Mouse (Mus musculus): ENCODE results near the gene M6pr. TPM values are rescaled to one million over a fixed set of nuclear protein-coding genes. Genes with fewer than 3 reads are reported as not detected.

The M6pr gene
- total RNA-seq, 2 experiments from 2014 or later, result 46.4 to 47.0 TPM

- peak; percentile 19 to 45 for DNase-seq (ENCODE audit: low spot score in 2 of 2)
These were observed 11.0 kb upstream of the M6pr start for GRCm38 (mm10) chr6:122297279-122298222.

GRCm38 (mm10) chr6:122298223-122298609 lies 10.3 kb upstream of the M6pr start:
- no peak for DNase-seq (ENCODE audit: low spot score in 2 of 2)

- DNase-seq (ENCODE audit: low spot score in 2 of 2), result no peak
These were observed 8.8 kb upstream of the M6pr start for GRCm38 (mm10) chr6:122299621-122300133.

- no peak for DNase-seq (ENCODE audit: low spot score in 2 of 2)
These were observed 6.4 kb upstream of the M6pr start for GRCm38 (mm10) chr6:122302121-122302520.

GRCm38 (mm10) chr6:122302661-122303060 lies 5.9 kb upstream of the M6pr start:
- no peak for DNase-seq (ENCODE audit: low spot score in 2 of 2)

GRCm38 (mm10) chr6:122303526-122303925 lies 5.0 kb upstream of the M6pr start:
- DNase-seq (ENCODE audit: low spot score in 2 of 2), result no peak

- peak; percentile 87 to 90 for DNase-seq (ENCODE audit: low spot score in 2 of 2)
These were observed 4.2 kb upstream of the M6pr start for GRCm38 (mm10) chr6:122304355-122304754.

- DNase-seq (ENCODE audit: low spot score in 2 of 2), result no peak
These were observed 3.5 kb upstream of the M6pr start for GRCm38 (mm10) chr6:122304790-122305555.

GRCm38 (mm10) chr6:122306707-122307106 lies 1.8 kb upstream of the M6pr start:
- no peak for DNase-seq (ENCODE audit: low spot score in 2 of 2)

GRCm38 (mm10) chr6:122308136-122308504 lies 400 bp upstream of the M6pr start:
- DNase-seq (ENCODE audit: low spot score in 2 of 2), result no peak

- DNase-seq (ENCODE audit: low spot score in 2 of 2), result no peak
These were observed 983 bp downstream of the M6pr start for GRCm38 (mm10) chr6:122309446-122309960.

- no peak for DNase-seq (ENCODE audit: low spot score in 2 of 2)
These were observed 1.8 kb downstream of the M6pr start for GRCm38 (mm10) chr6:122310187-122310820.

GRCm38 (mm10) chr6:122318726-122319125 lies 10.2 kb downstream of the M6pr start:
- no peak for DNase-seq (ENCODE audit: low spot score in 2 of 2)

GRCm38 (mm10) chr6:122325361-122325975 lies 16.9 kb downstream of the M6pr start:
- no peak for DNase-seq (ENCODE audit: low spot score in 2 of 2)

- no peak for DNase-seq (ENCODE audit: low spot score in 2 of 2)
These were observed 24.6 kb downstream of the M6pr start for GRCm38 (mm10) chr6:122333081-122333612.

- no peak for DNase-seq (ENCODE audit: low spot score in 2 of 2)
These were observed 26.3 kb downstream of the M6pr start for GRCm38 (mm10) chr6:122334786-122335340.

GRCm38 (mm10) chr6:122337546-122337945 lies 29.0 kb downstream of the M6pr start:
- DNase-seq (ENCODE audit: low spot score in 2 of 2), result no peak

GRCm38 (mm10) chr6:122339047-122339647 lies 30.6 kb downstream of the M6pr start:
- DNase-seq (ENCODE audit: low spot score in 2 of 2), result peak; percentile 67 to 77

GRCm38 (mm10) chr6:122339648-122340341 lies 31.3 kb downstream of the M6pr start:
- DNase-seq (ENCODE audit: low spot score in 2 of 2), result peak; percentile 80 to 87
